Mouse (Mus musculus): Measurements from ENCODE around the gene Iqgap1.

- TF ChIP-seq CTCF (IDR thresholded peaks at IDR 0.05; ENCODE audit: low read depth, low read length) (no peak), POLR2A (IDR thresholded peaks at IDR 0.05; ENCODE audit: extremely low read depth, insufficient read depth, low read length) (no peak)
Observed at GRCm38 (mm10) chr7:80830193-80830803, 4.5 kb upstream of the Iqgap1 start.
